Comparison of ENCODE assay signal across 40 mouse cellular contexts in the genomic region with DNA sequence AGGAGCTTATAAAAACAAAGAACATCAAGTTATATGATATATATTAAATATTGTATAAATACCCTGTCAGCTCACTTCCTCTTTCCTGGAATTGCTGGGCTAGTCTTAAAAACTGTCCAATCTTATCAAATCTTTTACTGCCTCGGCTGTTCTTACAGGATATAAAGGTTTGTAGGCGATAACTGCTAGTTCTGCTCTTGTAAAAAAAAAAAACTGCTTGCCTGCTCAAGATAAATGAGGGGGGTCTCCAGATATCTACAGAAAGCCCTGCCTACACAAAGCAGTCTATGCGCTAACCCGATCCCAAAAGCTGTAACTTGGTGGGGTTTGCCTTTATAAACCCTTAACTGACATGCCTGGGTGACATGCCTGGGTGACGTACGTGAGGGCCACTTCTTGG. TPM values are rescaled to one million over a fixed set of nuclear protein-coding genes. Genes with fewer than 3 reads are reported as not detected.
"Had no signal": no experiment of that assay in that cellular context is flagged by ENCODE, and none has a peak within 500 bp of the region (broad histone marks: within the 10 kb centered on the region; RNA-seq: fewer than 3 reads in every experiment).

No protein-coding gene starts in this region.

- H3K9ac ChIP-seq: heart, embryonic 15.5 days; hindbrain, embryonic 12.5 days; hindbrain, embryonic 13.5 days; hindbrain, embryonic 14.5 days; hindbrain, embryonic 15.5 days; intestine, embryonic 15.5 days; kidney, embryonic 15.5 days had no signal

- H3K4me1 ChIP-seq: heart, embryonic 15.5 days; hindbrain, embryonic 10.5 days; hindbrain, embryonic 12.5 days; hindbrain, embryonic 13.5 days; hindbrain, embryonic 15.5 days; intestine, embryonic 15.5 days; kidney, embryonic 15.5 days had no signal

- H3K27ac ChIP-seq: heart, embryonic 15.5 days; hindbrain, embryonic 10.5 days; hindbrain, embryonic 12.5 days; hindbrain, embryonic 13.5 days; hindbrain, embryonic 14.5 days; hindbrain, embryonic 15.5 days; hindbrain, postnatal 0 days; intestine, embryonic 15.5 days; kidney, embryonic 15.5 days; kidney, postnatal 0 days; layer of hippocampus, adult 2 months; left cerebral cortex, adult 2 months had no signal

- H3K27me3 ChIP-seq: heart, embryonic 15.5 days; hindbrain, embryonic 13.5 days; hindbrain, embryonic 15.5 days; intestine, embryonic 15.5 days; kidney, embryonic 15.5 days had no signal

- H3K9me3 ChIP-seq: heart, embryonic 15.5 days; hindbrain, embryonic 13.5 days; hindbrain, embryonic 15.5 days; intestine, embryonic 15.5 days had no signal

- ATAC-seq: hindbrain, embryonic 16.5 days; hindbrain, postnatal 0 days; inflammation-experienced regulatory T-cells, adult 6 months; intestine, embryonic 15.5 days; intestine, embryonic 16.5 days; intestine, postnatal 0 days had no signal

- H3K4me3 ChIP-seq: heart, embryonic 15.5 days; hindbrain, embryonic 10.5 days; hindbrain, embryonic 12.5 days; hindbrain, embryonic 13.5 days; hindbrain, embryonic 15.5 days; intestine, embryonic 15.5 days; kidney, embryonic 15.5 days; layer of hippocampus, adult 2 months; left cerebral cortex, adult 2 months had no signal

- H3K36me3 ChIP-seq: heart, embryonic 15.5 days; hindbrain, embryonic 10.5 days; hindbrain, embryonic 12.5 days; hindbrain, embryonic 13.5 days; hindbrain, embryonic 15.5 days; intestine, embryonic 15.5 days; kidney, embryonic 15.5 days had no signal

- DNase-seq: heart, postnatal 10 days; heart, postnatal 14 days; heart, postnatal 36 days; heart, postnatal 4 days; kidney, adult 11 months; kidney, adult 18-20 months; kidney, adult 2 months; kidney, adult 8-10 months; kidney, adult 9 months; kidney, postnatal 10 days; kidney, postnatal 14 days; kidney, postnatal 25 days; kidney, postnatal 36 days; kidney, postnatal 4 days; layer of hippocampus, adult 9-11 months; layer of hippocampus, postnatal 36 days had no signal

RNA-seq across cellular contexts. Expression of a gene that starts 36.4 kb away (rescaled TPM):
- total RNA-seq: heart, postnatal 10 days; heart, postnatal 14 days; heart, postnatal 25 days; heart, postnatal 36 days; heart, postnatal 4 days; hematopoietic stem cell, adult 5-6 weeks had no signal
- polyA plus RNA-seq: heart, embryonic 14.5 days; heart, embryonic 15.5 days; heart, embryonic 16.5 days; heart, postnatal 0 days; inflammation-experienced regulatory T-cells, adult 6 months; intestine, embryonic 14.5 days; intestine, embryonic 15.5 days; intestine, postnatal 0 days; kidney, adult 2 months; kidney, embryonic 14.5 days; large intestine, adult 2 months had no signal

RNA-seq across cellular contexts. Expression of a gene that starts 47.4 kb away (rescaled TPM):
- total RNA-seq: heart, postnatal 10 days; heart, postnatal 14 days; heart, postnatal 25 days; heart, postnatal 36 days; heart, postnatal 4 days; hematopoietic stem cell, adult 5-6 weeks had no signal
- polyA plus RNA-seq: heart, postnatal 0 days; inflammation-experienced regulatory T-cells, adult 6 months; kidney, adult 2 months had no signal
